Mouse (Mus musculus) ES-CJ7 (cell line): Measurements from ENCODE around the gene Gzmb.
"Not testable (repeated sequence)": the region's sequence is repeated elsewhere in the genome, so short reads cannot be mapped to it uniquely, and the experiment has no call there.

Source experiments
- DNase-seq: peaks from one replicate; pipeline ENCODE4 v3.0.0; 2011; ENCODE audit warnings: low read depth, low spot score

Gene Gzmb

DNA sequence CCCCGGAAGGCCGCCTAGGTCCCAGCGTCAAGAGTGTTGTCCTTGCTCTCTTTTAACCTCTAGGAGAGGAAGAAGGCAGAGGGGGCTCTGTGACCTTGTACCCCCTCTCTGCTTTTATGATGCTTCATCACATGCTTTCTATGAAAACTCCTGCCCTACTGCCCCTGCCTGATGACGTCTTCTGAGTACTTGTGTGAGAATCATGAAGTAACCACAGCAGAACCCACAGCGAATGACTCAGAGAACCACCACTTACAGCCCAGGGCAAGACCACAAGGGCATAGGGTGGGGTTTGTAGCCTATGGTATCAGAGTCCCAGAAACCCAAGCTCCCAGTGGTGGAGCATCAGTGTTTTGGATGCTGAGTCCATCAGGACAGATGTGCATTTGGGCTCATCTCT lies at the start of gene Gzmb:
TSS of gene Gzmb (minus strand) at position 108 of the 400 bp plus-strand sequence.
- DNase-seq = no peak

DNA sequence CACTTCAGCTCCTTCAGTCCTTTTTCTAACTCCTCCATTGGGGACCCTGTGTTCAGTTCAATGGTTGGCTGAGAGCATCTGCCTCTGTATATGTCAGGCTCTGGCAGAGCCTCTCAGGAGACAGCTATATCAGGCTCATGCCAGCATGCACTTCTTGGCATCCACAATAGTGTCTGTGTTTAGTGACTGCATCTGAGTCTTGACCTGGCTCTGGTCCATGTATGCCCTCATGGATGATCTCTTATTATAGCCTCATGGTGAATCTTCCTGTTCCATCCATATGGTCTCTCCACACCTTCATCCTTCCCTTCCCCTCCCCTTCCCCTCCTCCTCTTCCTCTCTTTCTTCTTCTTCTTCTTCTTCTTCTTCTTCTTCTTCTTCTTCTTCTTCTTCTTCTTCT lies 49.7 kb upstream of the Gzmb start:
- DNase-seq = not testable (repeated sequence)

DNA sequence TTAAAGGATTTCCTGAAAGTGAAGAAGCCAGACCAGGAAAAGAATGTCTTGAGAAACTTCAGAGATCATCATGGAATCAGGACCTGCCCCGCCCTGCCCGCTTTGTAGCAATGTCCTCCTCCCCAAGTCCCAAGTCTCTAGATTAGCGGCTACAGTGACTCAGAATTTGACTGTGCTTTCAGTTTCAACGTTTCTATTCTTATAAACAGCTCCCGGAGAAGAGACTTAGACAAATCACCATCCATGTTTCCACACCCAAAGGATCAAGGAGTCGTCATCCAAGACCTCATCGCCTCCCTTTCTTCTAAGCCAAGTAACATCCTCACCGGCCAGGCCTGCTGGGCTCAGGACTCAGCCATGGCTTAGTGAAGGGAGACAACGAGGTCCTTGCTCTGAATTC lies 48.2 kb upstream of the Gzmb start:
- no peak for DNase-seq

DNA sequence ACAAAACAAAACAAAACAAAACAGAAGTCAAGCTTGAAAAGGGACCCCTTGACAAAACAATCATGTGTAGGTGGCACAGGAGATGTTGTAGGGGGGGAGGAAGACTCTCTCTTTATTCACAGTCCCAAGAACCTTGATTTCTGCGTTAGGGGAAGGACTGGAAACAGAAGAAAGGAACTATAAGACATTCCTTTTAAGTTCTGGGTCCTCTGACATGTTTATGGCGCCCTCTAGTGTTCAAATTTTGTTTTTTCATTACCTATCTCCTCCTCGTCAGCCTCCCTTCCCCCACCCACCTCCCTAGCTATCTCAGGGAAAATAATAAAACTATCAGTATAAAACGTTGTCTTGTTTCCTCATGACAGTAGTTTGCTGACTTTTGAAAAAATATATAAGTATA lies 42.1 kb upstream of the Gzmb start:
- peak; percentile 70 for DNase-seq

DNA sequence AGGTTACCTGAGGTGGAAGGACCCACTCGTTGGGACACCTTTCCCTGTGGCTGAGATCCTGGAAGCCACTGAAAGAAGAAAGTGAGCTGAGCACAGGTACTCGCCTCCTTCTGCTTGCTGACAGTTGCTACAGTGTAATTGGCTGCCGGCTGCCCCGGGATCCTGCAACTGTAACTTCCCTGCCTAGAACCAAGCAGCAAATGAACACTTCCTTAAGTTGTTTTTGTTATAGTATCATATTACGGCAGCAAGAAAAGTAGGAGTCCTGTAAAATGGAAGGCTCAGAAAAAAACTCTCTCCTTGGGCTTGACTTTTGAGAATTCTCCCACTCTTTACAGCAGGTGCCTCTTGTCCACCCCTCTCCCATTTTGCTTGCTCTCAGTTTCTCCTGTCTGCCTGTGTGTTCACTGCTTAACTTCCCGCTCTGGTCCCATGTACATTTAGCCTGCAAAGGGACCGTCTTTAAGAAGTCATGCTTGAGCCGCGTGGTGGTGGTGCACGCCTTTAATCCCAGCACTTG lies 41.5 kb upstream of the Gzmb start:
- DNase-seq = no peak

DNA sequence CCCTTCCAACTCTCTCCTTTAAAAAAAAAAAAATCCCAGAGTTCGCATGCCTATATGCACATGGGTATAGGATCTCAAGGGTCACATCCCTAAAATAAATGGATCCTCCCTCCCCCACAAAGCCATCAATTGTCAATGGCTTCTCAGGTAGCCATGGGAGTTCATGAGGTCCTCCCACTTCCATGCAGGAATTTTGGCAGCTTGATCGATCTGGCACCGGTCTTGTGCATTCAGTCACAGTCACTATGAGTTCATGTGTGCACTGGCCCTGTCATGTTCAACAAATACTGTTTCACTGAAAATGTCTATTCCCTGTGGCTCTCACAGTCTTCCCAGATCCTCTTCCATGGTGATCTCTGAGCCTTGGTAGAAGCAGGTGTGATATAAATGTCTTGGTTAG lies 40.0 kb upstream of the Gzmb start:
- no peak for DNase-seq

DNA sequence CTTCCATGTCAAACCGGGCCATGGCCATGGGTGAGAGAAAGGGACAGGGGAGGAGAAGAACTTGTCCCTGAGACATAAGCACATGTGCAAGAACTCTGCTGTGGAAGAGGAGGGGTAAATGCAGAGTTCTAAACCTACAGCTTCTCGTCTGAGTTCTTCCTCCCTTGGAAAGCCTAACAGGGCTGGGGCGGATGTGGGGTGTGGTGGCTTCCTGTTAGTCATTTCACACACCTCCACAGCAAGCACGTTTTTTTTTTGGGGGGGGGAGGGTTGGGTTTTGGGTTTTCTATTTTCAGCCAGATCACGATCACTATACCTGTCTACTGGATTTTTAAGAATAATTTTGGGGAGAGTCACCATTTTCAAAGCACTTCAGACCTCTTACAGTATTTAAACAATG lies 34.7 kb upstream of the Gzmb start:
- no peak for DNase-seq

DNA sequence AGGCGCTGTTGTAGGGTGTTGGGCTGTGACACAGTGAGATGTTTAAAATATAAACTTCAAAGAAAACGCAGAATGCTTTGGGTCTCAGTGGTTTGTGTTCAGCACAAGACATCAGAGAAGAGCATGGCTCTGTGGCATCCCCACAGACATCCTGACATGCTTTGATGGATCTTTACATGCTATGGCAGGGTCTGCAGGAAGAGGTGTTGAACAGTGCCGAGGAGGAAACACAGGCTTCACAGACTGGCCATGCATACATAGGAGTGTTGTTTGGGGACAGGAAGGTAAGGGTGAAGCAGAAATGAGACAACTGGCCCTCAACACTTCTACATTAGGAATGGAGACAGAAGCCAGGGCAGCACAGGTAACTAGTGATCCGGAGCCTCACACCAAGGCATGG lies 34.0 kb upstream of the Gzmb start:
- DNase-seq = no peak

DNA sequence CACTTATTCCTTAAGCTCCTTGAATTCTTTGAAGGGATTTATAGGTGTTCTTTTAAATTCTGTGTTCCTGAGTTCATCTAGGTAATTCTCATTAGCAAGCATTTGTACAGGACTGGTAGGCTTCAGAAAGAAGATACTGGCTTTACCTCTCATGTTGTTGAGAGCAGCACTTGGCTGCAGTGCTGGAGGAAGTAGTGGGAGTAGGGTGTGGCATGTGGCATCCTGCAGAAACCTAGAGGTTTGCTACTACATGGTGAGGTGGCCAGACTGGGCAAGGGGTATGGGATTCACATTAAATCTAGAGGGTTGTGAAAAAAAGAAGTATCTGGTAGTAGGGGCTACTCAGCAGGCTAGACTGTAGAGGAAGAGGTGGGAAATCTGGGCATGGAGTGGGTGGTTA lies 31.1 kb upstream of the Gzmb start:
- no peak for DNase-seq

DNA sequence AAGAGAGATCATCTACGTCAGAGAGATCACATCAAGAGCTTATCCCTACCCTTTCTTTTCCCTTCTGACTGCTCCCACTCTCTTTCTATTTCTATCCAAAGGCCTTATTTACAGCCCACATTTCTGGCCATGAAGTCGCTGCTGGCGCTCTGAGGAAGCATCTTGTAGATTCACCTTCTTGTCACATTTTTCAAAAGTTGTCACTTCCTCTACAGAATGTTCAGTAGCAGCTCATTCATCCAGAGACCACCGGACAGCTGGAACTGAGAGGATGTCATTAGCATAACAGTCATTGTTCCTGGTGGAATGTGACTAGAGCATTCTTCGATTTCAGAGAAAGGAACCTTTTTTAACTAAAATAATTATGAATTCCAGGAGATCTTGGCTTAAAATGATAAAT lies 26.6 kb upstream of the Gzmb start:
- DNase-seq = peak; percentile 15

DNA sequence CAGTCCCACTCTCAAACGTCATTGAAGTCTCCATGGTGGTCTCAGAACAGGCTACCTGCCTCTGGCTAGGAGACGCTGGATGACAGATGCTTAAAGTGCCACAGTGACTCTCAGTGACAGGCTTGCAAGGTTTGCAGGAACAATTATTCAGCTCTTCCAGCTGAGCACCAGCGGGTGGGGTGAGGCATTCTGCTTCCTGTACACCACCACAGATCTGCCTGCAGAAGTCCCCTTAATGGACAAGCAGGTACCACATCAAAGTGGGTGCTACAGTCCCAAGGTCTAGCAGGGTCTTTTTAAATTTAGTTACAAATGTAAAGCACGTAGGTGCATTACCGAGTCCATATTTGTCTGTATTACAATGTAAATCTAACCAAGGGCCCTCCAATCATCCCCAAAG lies 25.7 kb upstream of the Gzmb start:
- no peak for DNase-seq

DNA sequence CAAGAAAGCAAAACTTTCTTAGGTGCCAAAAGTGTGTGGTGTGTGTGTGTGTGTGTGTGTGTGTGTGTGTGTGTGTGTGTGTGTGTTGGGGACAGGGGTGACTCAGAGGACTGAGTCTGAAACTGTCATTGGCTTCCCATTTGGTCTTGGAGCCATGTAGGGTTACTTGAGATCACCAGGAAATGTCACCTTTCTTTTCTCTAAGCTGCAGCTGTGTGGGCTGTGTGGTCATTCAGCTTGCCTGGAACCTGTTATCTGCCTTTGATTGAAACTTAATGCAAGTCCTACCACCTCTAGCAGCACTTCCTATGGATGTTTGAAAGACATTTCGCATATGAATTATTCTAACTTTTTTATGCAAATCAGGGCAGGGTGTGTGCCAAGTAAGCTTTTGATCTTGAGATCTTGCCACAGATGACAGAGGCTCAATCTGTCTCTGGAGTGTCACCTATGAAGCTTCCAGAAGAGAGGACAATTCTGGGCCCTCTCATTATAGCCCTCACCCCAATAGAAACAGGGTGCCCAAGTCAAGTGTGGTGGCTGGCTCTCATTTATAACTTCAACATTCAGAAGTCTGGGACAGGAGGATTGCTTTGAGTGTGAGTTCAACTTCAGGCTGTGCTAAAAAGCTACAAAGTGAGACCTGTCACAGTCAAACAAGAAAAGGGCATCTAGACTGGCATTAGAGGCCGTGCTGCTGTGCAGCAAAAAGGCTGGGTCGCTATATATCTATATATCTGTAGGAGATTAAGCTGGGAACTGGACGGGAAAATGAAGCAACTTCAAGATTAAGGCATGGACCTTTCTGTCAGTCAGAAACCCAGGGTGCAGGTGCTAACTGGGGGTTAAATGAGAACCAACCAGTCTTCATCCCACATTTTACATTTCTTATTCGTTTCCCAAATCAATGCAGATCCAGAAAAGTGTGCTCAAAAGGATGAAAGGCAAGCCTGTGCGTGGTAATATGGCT lies 22.6 kb upstream of the Gzmb start:
- peak; percentile 27 for DNase-seq

DNA sequence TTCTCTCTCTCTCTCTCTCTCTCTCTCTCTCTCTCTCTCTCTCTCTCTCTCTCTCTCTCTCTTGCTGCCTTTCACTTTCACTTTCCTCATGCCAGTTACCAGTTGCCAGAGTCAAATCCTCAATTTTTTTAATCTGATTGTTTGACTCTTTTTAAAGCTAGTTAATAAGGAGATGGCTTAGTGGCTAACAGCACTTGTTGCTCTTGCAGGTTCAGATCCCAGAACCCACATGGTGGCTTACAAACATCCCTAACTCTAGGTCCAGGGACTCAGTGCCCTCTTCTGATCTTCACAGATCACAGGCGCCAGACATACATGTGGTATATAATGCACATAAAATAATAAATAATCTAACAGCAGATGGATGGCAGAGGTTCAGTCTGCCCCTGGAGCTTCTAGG lies 21.8 kb upstream of the Gzmb start:
- no peak for DNase-seq

DNA sequence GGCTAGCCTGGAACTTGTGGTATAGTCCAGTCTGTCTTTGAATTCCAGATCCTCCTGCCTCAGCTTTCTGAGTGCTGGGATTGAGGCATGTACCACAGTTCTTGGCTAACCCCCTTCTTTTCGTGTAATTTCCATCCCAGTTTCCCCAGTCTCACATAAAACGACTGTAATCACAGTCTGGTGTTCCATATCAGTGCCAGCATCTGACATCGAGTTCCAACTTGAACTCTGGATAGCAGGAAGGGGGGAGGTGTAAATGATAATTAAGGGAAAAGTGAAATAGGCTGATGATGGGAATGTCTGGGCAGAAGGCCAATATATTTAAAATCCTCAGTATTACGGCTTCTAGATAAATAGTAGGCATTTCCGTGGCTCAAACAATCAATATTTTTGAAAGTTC lies 19.0 kb upstream of the Gzmb start:
- no peak for DNase-seq

DNA sequence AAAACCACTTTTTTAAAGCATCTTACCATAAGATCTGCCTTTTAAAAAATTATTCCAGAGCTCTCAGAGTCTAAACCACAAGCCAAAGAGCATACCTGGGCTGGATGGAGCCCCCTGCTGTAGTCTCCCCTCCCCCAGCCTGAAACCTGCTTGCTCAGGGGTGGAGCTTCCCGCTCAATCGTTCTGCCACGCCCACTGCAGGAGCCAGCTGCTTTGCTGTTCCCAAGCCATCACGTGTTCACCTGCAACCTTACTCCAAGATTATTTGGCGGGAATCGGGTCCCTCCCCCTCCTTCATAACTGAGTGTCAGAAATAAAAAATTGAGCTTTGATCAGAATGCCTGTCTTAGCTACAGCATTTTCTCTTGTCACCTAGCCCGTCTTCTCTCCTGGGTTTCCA lies 16.6 kb upstream of the Gzmb start:
- DNase-seq = peak; percentile 55

DNA sequence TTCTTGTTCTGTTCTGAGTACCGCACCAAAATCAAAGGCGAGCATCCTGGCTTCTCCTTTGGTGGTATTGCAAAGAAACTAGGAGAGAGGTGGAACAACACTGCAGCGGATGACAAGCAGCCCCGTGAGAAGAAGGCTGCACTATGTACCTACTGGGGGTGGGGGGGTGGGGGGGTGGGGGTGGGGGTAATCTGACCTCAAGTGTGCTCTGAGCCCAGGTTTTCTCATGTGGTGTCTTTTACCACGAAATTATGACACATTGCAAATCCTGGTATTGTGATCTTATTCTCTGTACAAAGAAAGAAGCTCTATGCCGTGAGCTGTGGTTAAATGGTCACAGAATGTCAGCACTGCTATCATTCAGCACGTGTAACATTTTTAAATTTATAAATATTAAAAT lies 14.0 kb upstream of the Gzmb start:
- DNase-seq = not testable (repeated sequence)

DNA sequence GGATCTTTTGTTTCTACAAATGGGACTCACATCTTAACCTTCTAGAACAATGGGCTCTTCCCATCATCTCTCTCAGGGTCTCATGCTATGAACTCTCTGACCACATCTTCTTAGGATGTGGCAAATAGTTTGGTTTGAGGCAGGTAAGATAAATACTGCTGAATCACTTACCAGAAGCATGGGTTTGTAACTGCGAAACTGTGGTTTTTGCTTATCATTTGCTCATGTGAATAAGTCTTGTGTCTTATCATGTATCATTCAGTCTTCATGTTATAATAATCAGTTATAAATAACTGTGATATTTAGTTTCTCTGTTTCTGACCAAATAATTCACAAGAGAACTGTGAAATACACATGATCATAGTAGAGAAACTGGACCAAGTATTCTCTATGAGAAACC lies 4.0 kb upstream of the Gzmb start:
- no peak for DNase-seq

DNA sequence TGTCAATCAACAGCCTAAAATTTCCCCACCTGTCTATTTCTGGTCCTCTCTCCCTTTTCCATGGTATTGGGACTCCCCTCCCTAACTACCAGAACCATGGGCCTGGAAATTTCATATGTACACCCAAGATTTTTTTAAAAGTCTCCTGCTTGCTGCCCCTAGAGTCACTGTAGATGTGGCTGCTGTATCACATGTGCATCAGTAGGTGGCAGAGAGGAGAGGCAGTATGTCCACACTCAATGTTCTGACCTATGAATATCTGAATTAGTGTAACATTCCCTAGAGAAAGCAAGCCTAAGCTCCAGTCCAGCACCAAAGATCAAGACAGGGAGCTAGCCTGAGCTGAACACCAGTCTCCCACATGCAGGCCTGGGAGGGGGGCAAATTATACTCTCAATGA lies 21.7 kb downstream of the Gzmb start:
- DNase-seq = no peak

DNA sequence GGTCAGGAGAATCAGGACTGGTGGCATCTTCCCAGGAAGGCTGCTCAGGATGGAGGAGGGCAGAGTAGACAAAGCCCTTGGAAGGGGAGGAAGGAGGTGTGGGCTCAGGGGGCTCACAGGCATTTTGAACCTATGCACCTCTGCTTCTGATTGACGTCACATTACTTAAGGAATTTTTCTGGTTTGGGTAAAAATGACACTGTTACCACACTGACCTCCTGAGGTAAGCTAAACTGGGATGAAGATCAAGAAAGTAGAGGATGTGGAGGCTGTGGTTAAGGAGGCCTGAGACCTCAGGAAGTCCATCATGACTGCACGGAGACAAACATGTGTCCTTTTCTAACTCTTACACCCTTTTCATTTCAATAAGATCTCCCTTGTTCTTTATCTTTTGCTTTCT lies 27.5 kb downstream of the Gzmb start, which contains the start of gene Gzmc:
TSS of gene Gzmc (minus strand) at position 101 of the 400 bp plus-strand sequence.
- no peak for DNase-seq

DNA sequence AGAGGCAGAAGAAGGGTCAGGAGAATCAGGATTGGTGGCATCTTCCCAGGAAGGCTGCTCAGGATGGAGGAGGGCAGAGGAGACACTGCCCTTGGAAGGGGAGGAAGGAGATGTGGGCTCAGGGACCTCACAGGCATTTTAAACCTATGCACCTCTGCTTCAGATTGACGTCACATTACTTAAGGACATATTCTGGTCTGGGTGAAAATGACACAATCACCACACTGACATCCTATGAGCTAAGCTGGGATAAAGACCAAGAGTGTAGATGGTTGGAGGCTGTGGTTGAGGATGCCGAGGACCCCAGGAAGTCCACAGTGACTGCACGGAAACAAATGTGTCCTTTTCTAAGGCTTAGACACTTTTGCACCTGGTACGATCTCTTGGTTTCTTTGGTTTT lies 50.7 kb downstream of the Gzmb start, which contains the start of gene Gzmf:
TSS of gene Gzmf (minus strand) at position 101 of the 400 bp plus-strand sequence.
- no peak for DNase-seq
